Mouse (Mus musculus): ENCODE results near the gene H2-M10.3. TPM values are rescaled to one million over a fixed set of nuclear protein-coding genes. Genes with fewer than 3 reads are reported as not detected.

H2-M10.3 gene
- polyA plus RNA-seq, 1 experiment from 2014 or later, result not detected

Other genes with a start within 250 kb of the H2-M10.3 start
- gene Gm19684, start 246.7 kb downstream of the H2-M10.3 start, polyA plus RNA-seq (2015; fragmentation: Nextera tagmentation; extraction: Ambion mirVana), result not detected in 2 replicates
- gene Gm7030, start 239.0 kb downstream of the H2-M10.3 start, polyA plus RNA-seq (2015; fragmentation: Nextera tagmentation; extraction: Ambion mirVana), result 0.30 TPM in 1 of 2 replicates, not detected in the other
- 0.79 and 0.94 TPM in 2 replicates for gene Gm8909, start 199.9 kb downstream of the H2-M10.3 start, polyA plus RNA-seq (2015; fragmentation: Nextera tagmentation; extraction: Ambion mirVana)
- gene H2-T3, start 178.1 kb downstream of the H2-M10.3 start, polyA plus RNA-seq (2015; fragmentation: Nextera tagmentation; extraction: Ambion mirVana), result 4.5 and 5.6 TPM in 2 replicates
- gene Rpp21, start 110.3 kb downstream of the H2-M10.3 start, polyA plus RNA-seq (2015; fragmentation: Nextera tagmentation; extraction: Ambion mirVana), result 116 and 124 TPM in 2 replicates
- 16.4 and 17.3 TPM in 2 replicates for gene Trim39, start 96.2 kb downstream of the H2-M10.3 start, polyA plus RNA-seq (2015; fragmentation: Nextera tagmentation; extraction: Ambion mirVana)
- not detected in 2 replicates for gene H2-M10.2, start 81.9 kb downstream of the H2-M10.3 start, polyA plus RNA-seq (2015; fragmentation: Nextera tagmentation; extraction: Ambion mirVana)
- gene H2-M10.1, start 42.3 kb downstream of the H2-M10.3 start, polyA plus RNA-seq (2015; fragmentation: Nextera tagmentation; extraction: Ambion mirVana), result not detected in 2 replicates
- not detected in 2 replicates for gene H2-M10.4, start 93.9 kb upstream of the H2-M10.3 start, polyA plus RNA-seq (2015; fragmentation: Nextera tagmentation; extraction: Ambion mirVana)
- gene H2-M11, start 178.7 kb upstream of the H2-M10.3 start, polyA plus RNA-seq (2015; fragmentation: Nextera tagmentation; extraction: Ambion mirVana), result not detected in 2 replicates